Mouse (Mus musculus): ENCODE measurements around the gene Slc22a12. TPM values are rescaled to one million over a fixed set of nuclear protein-coding genes. Genes with fewer than 3 reads are reported as not detected.

The Slc22a12 gene
- total RNA-seq, 2 experiments from 2014 or later, result 0.40 to 0.71 TPM

- DNase-seq, result no peak
These were observed 2.6 kb downstream of the Slc22a12 start for GRCm38 (mm10) chr19:6540191-6540590.

- no peak for DNase-seq
These were observed 3.2 kb downstream of the Slc22a12 start for GRCm38 (mm10) chr19:6539592-6539991.

DNA sequence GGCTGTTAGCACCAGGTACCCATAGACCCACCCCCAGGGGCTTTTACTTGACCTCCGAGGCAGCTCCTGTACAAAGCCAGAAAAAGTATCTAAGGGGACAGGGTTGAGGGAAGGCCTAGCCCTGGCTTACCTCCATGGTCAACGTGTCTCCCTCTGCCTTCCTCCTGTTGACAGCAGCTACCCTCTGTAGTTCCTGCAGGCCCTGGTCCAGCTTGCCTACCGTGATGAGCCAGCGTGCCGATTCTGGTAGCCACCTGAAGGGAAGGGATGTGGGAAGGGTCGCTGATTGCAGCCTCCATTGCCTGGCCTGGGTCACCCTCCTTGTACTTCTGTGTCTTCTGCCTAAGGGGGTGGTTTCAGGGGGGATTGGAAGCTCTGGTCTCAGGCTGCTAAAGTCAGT, 4.3 kb downstream of the Slc22a12 start:
- no peak for DNase-seq

GRCm38 (mm10) chr19:6537526-6537925, 5.3 kb downstream of the Slc22a12 start:
- no peak for DNase-seq

GRCm38 (mm10) chr19:6536696-6537095, 6.1 kb downstream of the Slc22a12 start:
- DNase-seq, result no peak

- no peak for DNase-seq
These were observed 6.6 kb downstream of the Slc22a12 start for GRCm38 (mm10) chr19:6536201-6536600.

GRCm38 (mm10) chr19:6534118-6534415, 8.8 kb downstream of the Slc22a12 start:
- no peak for DNase-seq

DNA sequence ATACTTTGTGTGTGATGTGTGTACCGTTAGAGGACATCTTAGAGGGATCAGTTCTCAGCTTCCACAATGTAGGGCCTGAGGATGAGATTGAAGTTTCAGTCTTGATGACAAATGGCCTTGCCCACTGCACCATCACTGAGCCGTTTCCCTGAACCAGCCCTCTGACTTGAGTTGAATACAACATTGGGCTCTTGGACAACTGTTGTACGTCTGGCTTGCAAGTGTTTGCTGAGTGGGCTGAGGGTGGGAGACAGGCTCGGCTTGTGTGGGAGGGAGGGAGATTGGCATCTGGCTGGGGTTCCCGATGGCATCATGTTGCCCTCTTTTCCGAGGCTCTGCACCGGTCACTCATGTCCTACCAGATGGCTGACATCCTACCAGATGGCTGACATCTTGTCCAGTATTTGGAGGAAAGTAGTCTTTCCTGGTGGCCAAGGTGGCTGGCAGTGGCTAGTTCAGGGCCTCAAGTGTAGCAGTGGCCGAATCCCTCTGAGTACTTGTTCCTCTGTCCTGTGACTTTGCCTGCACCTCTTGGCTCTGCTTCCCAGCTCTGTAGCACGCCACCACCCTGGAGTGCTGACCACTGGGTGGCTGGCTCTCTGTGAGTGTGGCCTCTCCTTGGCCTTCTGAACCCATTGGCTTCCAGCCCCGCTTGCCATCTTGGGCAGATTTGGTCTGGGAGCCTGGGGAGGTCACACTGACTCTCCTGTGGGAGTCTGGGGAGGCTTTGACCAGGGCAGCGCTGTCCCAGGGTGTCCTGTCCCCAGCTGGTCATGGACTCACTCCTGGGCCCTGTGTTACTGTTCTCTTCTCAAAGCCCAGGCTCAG, 9.3 kb downstream of the Slc22a12 start:
- no peak for DNase-seq

GRCm38 (mm10) chr19:6532656-6533055, 10.2 kb downstream of the Slc22a12 start:
- DNase-seq, result no peak

- DNase-seq, result no peak
These were observed 10.9 kb downstream of the Slc22a12 start for GRCm38 (mm10) chr19:6531832-6532471.

GRCm38 (mm10) chr19:6531011-6531631, 11.7 kb downstream of the Slc22a12 start:
- DNase-seq, result no peak

DNA sequence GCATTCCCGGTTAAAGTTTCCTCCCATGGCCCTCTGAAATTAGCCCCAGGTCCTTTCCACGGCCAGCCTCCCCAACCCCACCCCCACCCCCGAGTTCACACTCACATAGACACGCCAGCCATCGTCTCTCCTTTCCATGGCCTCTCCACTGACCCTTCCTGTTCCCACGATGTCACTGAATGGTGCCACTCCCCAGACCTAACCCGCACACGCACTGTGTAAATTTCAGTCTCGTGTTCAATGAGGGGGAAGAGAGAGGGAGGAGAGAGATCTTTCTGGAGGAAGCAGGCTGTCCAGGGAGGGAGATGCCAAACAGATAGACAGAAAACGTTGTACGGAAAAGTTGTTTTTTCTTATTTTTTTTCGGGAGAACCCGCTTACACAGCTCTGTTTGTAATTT, 12.5 kb downstream of the Slc22a12 start:
- DNase-seq, result no peak

GRCm38 (mm10) chr19:6529265-6529985, 13.4 kb downstream of the Slc22a12 start:
- DNase-seq, result no peak

- DNase-seq, result no peak
These were observed 14.8 kb downstream of the Slc22a12 start for GRCm38 (mm10) chr19:6527839-6528531.

- DNase-seq, result no peak
These were observed 15.4 kb downstream of the Slc22a12 start for GRCm38 (mm10) chr19:6527439-6527838.

DNA sequence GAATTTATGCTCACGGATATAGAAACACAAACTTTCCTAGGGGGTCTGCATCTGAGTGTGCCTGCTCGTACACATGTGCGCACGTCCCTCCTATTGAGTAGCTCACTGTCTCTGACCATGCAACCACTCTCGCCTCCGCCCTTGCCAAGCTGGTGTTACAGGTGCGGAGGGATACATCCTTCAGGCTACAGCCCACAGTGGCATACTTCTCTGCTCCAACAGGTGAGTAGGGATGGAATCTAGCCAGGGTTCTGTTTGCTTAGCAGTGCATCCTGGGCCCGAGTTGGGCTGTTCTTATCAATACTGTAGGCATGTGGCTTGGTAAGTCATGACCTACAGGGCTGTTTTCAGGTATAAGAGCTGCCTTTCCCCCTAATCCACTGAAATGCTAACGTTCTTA, 16.8 kb downstream of the Slc22a12 start:
- no peak for DNase-seq

DNA sequence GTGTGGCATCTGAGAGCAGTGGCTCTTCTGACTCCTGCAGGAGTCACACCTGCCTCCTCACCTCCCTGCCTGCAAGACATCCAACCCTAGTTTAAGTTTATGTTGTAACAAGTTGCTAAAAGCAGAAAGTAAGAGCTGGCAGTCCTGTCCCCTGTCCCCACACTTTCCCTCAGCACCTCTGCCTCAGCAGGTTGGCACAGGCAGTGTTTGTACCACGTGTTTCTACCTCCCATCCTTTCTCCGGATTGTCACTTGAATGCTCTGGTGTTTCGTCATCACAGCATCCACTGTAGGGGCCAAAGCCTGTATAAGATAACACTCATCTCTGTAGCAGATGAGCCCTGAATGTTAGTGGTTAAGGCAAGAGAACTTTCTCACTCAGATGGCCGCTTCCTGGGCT, 17.8 kb downstream of the Slc22a12 start:
- no peak for DNase-seq

GRCm38 (mm10) chr19:6522289-6522688, 20.5 kb downstream of the Slc22a12 start:
- DNase-seq, result no peak

GRCm38 (mm10) chr19:6521630-6522029, 21.2 kb downstream of the Slc22a12 start:
- DNase-seq, result no peak

- DNase-seq, result no peak
These were observed 23.3 kb downstream of the Slc22a12 start for GRCm38 (mm10) chr19:6519483-6519882.

- DNase-seq, result no peak
These were observed 24.2 kb downstream of the Slc22a12 start for GRCm38 (mm10) chr19:6518601-6519000.

GRCm38 (mm10) chr19:6516153-6516552, 26.7 kb downstream of the Slc22a12 start:
- DNase-seq, result no peak

Measured in layer of hippocampus, postnatal 36 days (tissue).